Mouse (Mus musculus) cortical plate, adult 2 months (tissue): ENCODE results near the gene Gm8108.
"Not testable (repeated sequence)": the region's sequence is repeated elsewhere in the genome, so short reads cannot be mapped to it uniquely, and the experiment has no call there.

ENCODE experiments used
- CTCF ChIP-seq: fragments of 200-500 bp; IDR thresholded peaks from 2 replicates; pipeline ENCODE4 v1.5.1; 2011; ENCODE audit warnings: mild to moderate bottlenecking, control low read depth, low read length; ENCODE audit not compliant: insufficient read depth; ENCODE audit errors: extremely low read depth
- POLR2A ChIP-seq: fragments of 200-500 bp; IDR thresholded peaks from 2 replicates; pipeline ENCODE4 v1.6.1; 2011; ENCODE audit warnings: mild to moderate bottlenecking, low read length, control low read depth; ENCODE audit not compliant: insufficient read depth; ENCODE audit errors: extremely low read depth

DNA sequence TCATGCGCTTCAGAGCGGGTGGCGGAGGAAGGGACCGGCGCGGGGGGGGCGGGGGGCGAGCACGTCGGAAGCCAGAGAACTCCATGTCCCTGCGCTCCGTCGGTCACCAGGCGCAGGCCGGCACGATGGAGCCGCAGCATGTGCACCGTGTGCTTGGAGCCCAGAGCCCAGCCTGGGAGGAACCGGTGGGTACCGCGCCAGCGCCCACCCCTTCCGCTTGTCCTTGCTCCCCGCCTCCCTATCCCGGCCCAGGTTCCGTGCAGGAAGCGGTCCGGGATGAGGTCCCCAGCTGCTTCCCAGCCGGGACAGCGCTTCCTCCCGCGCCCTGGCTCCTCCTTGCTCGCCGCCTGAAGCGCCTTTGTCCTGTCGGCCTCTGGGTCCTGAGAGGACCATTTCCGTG lies at the start of gene Gm8108:
- TF ChIP-seq POLR2A, CTCF: not testable (repeated sequence)
